Mouse (Mus musculus) cerebellum, postnatal 36 days (tissue): ENCODE measurements around the gene Ddx43.

ENCODE experiments used
- DNase-seq, 2 experiments: peaks; one replicate each; pipeline ENCODE4 v3.0.0; 2021 to 2022; ENCODE audit warnings: mixed read lengths in 2 of 2

Ddx43 gene

GRCm38 (mm10) chr9:78374397-78374796, 21.2 kb upstream of the Ddx43 start:
- no peak for DNase-seq

- DNase-seq, result no peak
These were observed 20.6 kb upstream of the Ddx43 start for GRCm38 (mm10) chr9:78374885-78375389.

GRCm38 (mm10) chr9:78375486-78375885, 20.1 kb upstream of the Ddx43 start:
- no peak for DNase-seq

GRCm38 (mm10) chr9:78377546-78377945, 18.0 kb upstream of the Ddx43 start:
- no peak for DNase-seq

GRCm38 (mm10) chr9:78378113-78378785, 17.3 kb upstream of the Ddx43 start, which contains the start of gene Ooep:
Gene Ooep, minus strand, starts transcription at chr9:78378725.
- peak; percentile 3 to 6 for DNase-seq

- DNase-seq, result no peak
These were observed 9.7 kb upstream of the Ddx43 start for GRCm38 (mm10) chr9:78385893-78386292.

- no peak for DNase-seq
These were observed 8.6 kb upstream of the Ddx43 start for GRCm38 (mm10) chr9:78386947-78387346.

GRCm38 (mm10) chr9:78389981-78390380, 5.6 kb upstream of the Ddx43 start:
- DNase-seq, result no peak

- DNase-seq, result no peak
These were observed 1.8 kb upstream of the Ddx43 start for GRCm38 (mm10) chr9:78393741-78394140.

- no peak for DNase-seq
These were observed 975 bp upstream of the Ddx43 start for GRCm38 (mm10) chr9:78394602-78395001.

GRCm38 (mm10) chr9:78395244-78395629, 340 bp upstream of the Ddx43 start:
- DNase-seq, result no peak

GRCm38 (mm10) chr9:78396517-78396916, 940 bp downstream of the Ddx43 start:
- DNase-seq, result no peak

- no peak for DNase-seq
These were observed 5.0 kb downstream of the Ddx43 start for GRCm38 (mm10) chr9:78400570-78400969.

- DNase-seq, result no peak
These were observed 6.0 kb downstream of the Ddx43 start for GRCm38 (mm10) chr9:78401596-78401995.

GRCm38 (mm10) chr9:78427362-78427781, 31.8 kb downstream of the Ddx43 start:
- DNase-seq, result peak in 1 of 2 experiments; percentile 11

GRCm38 (mm10) chr9:78428185-78428584, 32.6 kb downstream of the Ddx43 start:
- no peak for DNase-seq

GRCm38 (mm10) chr9:78428870-78429432, 33.4 kb downstream of the Ddx43 start:
- DNase-seq, result no peak

- no peak for DNase-seq
These were observed 34.0 kb downstream of the Ddx43 start for GRCm38 (mm10) chr9:78429551-78429950.

- no peak for DNase-seq
These were observed 34.9 kb downstream of the Ddx43 start for GRCm38 (mm10) chr9:78430486-78430885.

- DNase-seq, result no peak
These were observed 36.9 kb downstream of the Ddx43 start for GRCm38 (mm10) chr9:78432471-78432870.

- DNase-seq, result no peak
These were observed 43.8 kb downstream of the Ddx43 start for GRCm38 (mm10) chr9:78439426-78439825.

- no peak for DNase-seq
These were observed 46.6 kb downstream of the Ddx43 start for GRCm38 (mm10) chr9:78442237-78442578.

- DNase-seq, result no peak
These were observed 47.2 kb downstream of the Ddx43 start, which contains the start of gene Cgas for GRCm38 (mm10) chr9:78442579-78443392. Gene Cgas, minus strand, starts transcription at chr9:78443237.

GRCm38 (mm10) chr9:78447606-78447972, 52.0 kb downstream of the Ddx43 start:
- DNase-seq, result no peak
